Mouse (Mus musculus): ENCODE measurements around the gene Med7. TPM values are rescaled to one million over a fixed set of nuclear protein-coding genes. Genes with fewer than 3 reads are reported as not detected.

Gene Med7
- polyA plus RNA-seq, 1 experiment from 2014 or later = 97.2 TPM

- Histone ChIP-seq H3K4me3 (no peak overlapping the region), H3K27ac (replicated peaks) (no peak overlapping the region), H3K27me3 (ENCODE audit: low read depth, poor library complexity, severe bottlenecking) (no peaks in the 10 kb centered on the region), H3K4me1 (no peaks in the 10 kb centered on the region), H3K9me3 (replicated peaks) (no peaks in the 10 kb centered on the region), H3K36me3 (no peaks in the 10 kb centered on the region)
- WGBS = 86% methylated on average over 2 of the region's 2 CpGs
- DNase-seq (ENCODE audit: low spot score) = no peak
These were observed 30.2 kb downstream of the Med7 start for GRCm38 (mm10) chr11:46466878-46467277.

- H3K4me1 ChIP-seq = no peaks in the 10 kb centered on the region
- no peaks in the 10 kb centered on the region for H3K27me3 ChIP-seq (ENCODE audit: low read depth, poor library complexity, severe bottlenecking)
- H3K36me3 ChIP-seq = no peaks in the 10 kb centered on the region
- DNase-seq (ENCODE audit: low spot score) = no peak
- H3K9me3 ChIP-seq (replicated peaks) = no peaks in the 10 kb centered on the region
- 94% methylated on average over 4 of the region's 4 CpGs for WGBS
- no peak overlapping the region for H3K4me3 ChIP-seq
- H3K27ac ChIP-seq (replicated peaks) = no peak overlapping the region
These were observed 37.5 kb downstream of the Med7 start for GRCm38 (mm10) chr11:46474220-46474619.

- no peak for DNase-seq (ENCODE audit: low spot score)
- no peaks in the 10 kb centered on the region for H3K4me1 ChIP-seq
- WGBS = 90% methylated on average over 9 of the region's 9 CpGs
These were observed 42.6 kb downstream of the Med7 start for GRCm38 (mm10) chr11:46479311-46479710.

DNA sequence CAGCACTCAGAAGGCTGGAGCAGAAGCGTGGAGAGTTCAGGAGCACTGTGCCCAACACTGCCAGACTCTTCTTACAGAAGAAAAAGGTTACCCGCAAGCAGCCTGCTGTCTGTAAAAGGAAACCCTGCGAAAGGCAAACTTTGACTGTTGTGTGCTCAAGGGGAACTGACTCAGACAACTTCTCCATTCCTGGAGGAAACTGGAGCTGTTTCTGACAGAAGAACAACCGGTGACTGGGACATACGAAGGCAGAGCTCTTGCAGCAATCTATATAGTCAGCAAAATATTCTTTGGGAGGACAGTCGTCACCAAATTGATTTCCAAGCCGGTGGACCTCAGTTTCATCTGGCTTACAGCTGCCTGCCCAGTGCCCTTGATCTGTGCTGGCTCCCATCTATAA lies 43.8 kb downstream of the Med7 start:
- H3K4me1 ChIP-seq = no peaks in the 10 kb centered on the region
- no peak for DNase-seq (ENCODE audit: low spot score)
- no peak overlapping the region for H3K4me3 ChIP-seq
- WGBS = 86% methylated on average over 7 of the region's 7 CpGs
- no peaks in the 10 kb centered on the region for H3K27me3 ChIP-seq (ENCODE audit: low read depth, poor library complexity, severe bottlenecking)
- no peaks in the 10 kb centered on the region for H3K9me3 ChIP-seq (replicated peaks)
- H3K27ac ChIP-seq (replicated peaks) = no peak overlapping the region
- no peaks in the 10 kb centered on the region for H3K36me3 ChIP-seq

More at GRCm38 (mm10) chr11:46479311-46479710, 42.6 kb downstream of the Med7 start:
- H3K9me3 ChIP-seq (replicated peaks) = no peaks in the 10 kb centered on the region
- no peaks in the 10 kb centered on the region for H3K36me3 ChIP-seq
- no peaks in the 10 kb centered on the region for H3K27me3 ChIP-seq (ENCODE audit: low read depth, poor library complexity, severe bottlenecking)
- no peak overlapping the region for H3K27ac ChIP-seq (replicated peaks)
- H3K4me3 ChIP-seq = no peak overlapping the region

GRCm38 (mm10) chr11:46488231-46488630 lies 51.5 kb downstream of the Med7 start:
- no peak overlapping the region for H3K27ac ChIP-seq (replicated peaks)
- H3K9me3 ChIP-seq (replicated peaks) = no peaks in the 10 kb centered on the region
- no peaks in the 10 kb centered on the region for H3K27me3 ChIP-seq (ENCODE audit: low read depth, poor library complexity, severe bottlenecking)
- DNase-seq (ENCODE audit: low spot score) = no peak
- no peaks in the 10 kb centered on the region for H3K4me1 ChIP-seq
- H3K4me3 ChIP-seq = no peak overlapping the region
- H3K36me3 ChIP-seq = no peaks in the 10 kb centered on the region
- 36% methylated on average over 1 of the region's 1 CpGs for WGBS

GRCm38 (mm10) chr11:46488650-46489049 lies 51.9 kb downstream of the Med7 start:
- Histone ChIP-seq H3K27me3 (ENCODE audit: low read depth, poor library complexity, severe bottlenecking) (no peaks in the 10 kb centered on the region), H3K27ac (replicated peaks) (no peak overlapping the region), H3K36me3 (no peaks in the 10 kb centered on the region), H3K4me1 (no peaks in the 10 kb centered on the region), H3K9me3 (replicated peaks) (no peaks in the 10 kb centered on the region), H3K4me3 (no peak overlapping the region)
- no peak for DNase-seq (ENCODE audit: low spot score)
- 88% methylated on average over 2 of the region's 2 CpGs for WGBS

Other genes with a start within 250 kb of the Med7 start
- gene Fndc9, start 201.4 kb upstream of the Med7 start, polyA plus RNA-seq (2016; fragmentation: Nextera tagmentation; extraction: Ambion mirVana) = 0.51 and 0.75 TPM in 2 replicates
- 20.4 and 27.9 TPM in 2 replicates for gene Cyfip2, start 124.1 kb upstream of the Med7 start, polyA plus RNA-seq (2016; fragmentation: Nextera tagmentation; extraction: Ambion mirVana)
- 0.04 TPM in 1 of 2 replicates, not detected in the other for gene Itk, start 47.4 kb upstream of the Med7 start, polyA plus RNA-seq (2016; fragmentation: Nextera tagmentation; extraction: Ambion mirVana)
- gene Fam71b, start 40.4 kb upstream of the Med7 start, polyA plus RNA-seq (2016; fragmentation: Nextera tagmentation; extraction: Ambion mirVana) = not detected in 2 replicates
- 0.04 and 0.14 TPM in 2 replicates for gene Havcr2, start 18.0 kb downstream of the Med7 start, polyA plus RNA-seq (2016; fragmentation: Nextera tagmentation; extraction: Ambion mirVana)
- gene Gm12169, start 87.3 kb downstream of the Med7 start, polyA plus RNA-seq (2016; fragmentation: Nextera tagmentation; extraction: Ambion mirVana) = not detected in 2 replicates
- not detected in 2 replicates for gene BC053393, start 134.6 kb downstream of the Med7 start, polyA plus RNA-seq (2016; fragmentation: Nextera tagmentation; extraction: Ambion mirVana)
- not detected in 2 replicates for gene Dppa1, start 192.3 kb downstream of the Med7 start, polyA plus RNA-seq (2016; fragmentation: Nextera tagmentation; extraction: Ambion mirVana)

Data from midbrain, embryonic 10.5 days (tissue).